Mouse (Mus musculus): ENCODE measurements around the gene Hdgfl3.

GRCm38 (mm10) chr7:81858968-81859721, 75.1 kb downstream of the Hdgfl3 start, which contains the start of gene Tm6sf1:
- TF ChIP-seq CTCF (IDR thresholded peaks at IDR 0.05; ENCODE audit: low read depth) (no peak), EP300 (IDR thresholded peaks at IDR 0.05; ENCODE audit: low read depth) (no peak)

Measured in liver, embryonic 14.5 days (tissue).